Comparison of ENCODE assay signal across 14 mouse cellular contexts in the genomic region with DNA sequence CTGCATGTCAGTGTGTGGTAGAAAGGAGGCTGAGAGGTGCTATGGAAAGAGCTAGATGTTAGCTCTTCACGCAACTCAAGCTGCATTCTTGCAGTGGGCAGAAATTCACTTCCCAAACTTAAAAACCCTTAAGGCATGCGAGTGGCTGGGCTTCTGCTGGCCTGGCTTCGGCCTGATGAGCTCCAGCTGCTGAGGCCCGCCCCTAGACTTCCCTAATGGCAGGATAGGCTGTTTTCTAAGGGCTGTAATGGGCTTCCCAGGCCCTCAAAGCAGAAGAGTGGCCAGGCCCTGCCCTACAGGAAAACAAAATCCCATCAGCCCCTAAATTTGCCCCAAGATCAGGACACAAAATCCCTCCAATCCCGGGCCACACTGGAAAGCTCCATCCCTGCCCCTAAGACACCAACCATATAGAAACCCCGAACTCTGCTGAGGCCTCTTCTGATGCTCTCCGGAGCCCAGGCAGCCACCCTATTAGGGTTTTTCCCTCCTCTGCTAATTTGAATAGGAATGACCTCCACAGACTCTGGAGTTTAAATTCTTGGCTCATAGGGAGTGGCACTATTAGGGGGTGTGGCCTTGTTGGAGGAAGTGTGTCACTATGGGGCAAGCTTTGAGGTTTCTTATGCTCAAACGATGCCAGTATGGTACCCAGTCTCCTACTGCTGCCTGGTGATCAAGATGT. TPM values are rescaled to one million over a fixed set of nuclear protein-coding genes. Genes with fewer than 3 reads are reported as not detected.
DNase-seq lines count a peak whose midpoint lies in the region; ATAC-seq lines count a peak whose summit lies in the region.
"Had no signal": no experiment of that assay in that cellular context is flagged by ENCODE, and none has a peak within 500 bp of the region (broad histone marks: within the 10 kb centered on the region; RNA-seq: fewer than 3 reads in every experiment).

No protein-coding gene starts in this region.

- H3K36me3 ChIP-seq in liver, embryonic 13.5 days = peaks cover 10% of the 10 kb centered on the region
- no peaks in the 10 kb centered on the region for H3K36me3 ChIP-seq in liver, embryonic 11.5 days (ENCODE audit: control insufficient read depth, insufficient read depth, low read length)
- H3K36me3 ChIP-seq in hindbrain, embryonic 10.5 days = peaks cover 10% of the 10 kb centered on the region
- H3K36me3 ChIP-seq in forebrain, embryonic 12.5 days (replicated peaks) = peaks cover 7% of the 10 kb centered on the region; the same call in 1 of the 2 replicates

- H3K9ac ChIP-seq in liver, embryonic 13.5 days = no peak overlapping the region
- no peak overlapping the region for H3K9ac ChIP-seq in liver, embryonic 11.5 days (ENCODE audit: low read depth, low read length)
- no peak overlapping the region for H3K9ac ChIP-seq in forebrain, embryonic 12.5 days
- H3K9ac ChIP-seq: embryonic facial prominence, embryonic 12.5 days; forebrain, postnatal 0 days had no signal

- peak; percentile 44 for DNase-seq in gastrocnemius, postnatal 25 days
- no peak for DNase-seq in gastrocnemius, adult 8-10 months (ENCODE audit: low spot score in 2 of 2)
- no peak for DNase-seq in liver, embryonic 13.5 days
- DNase-seq in liver, embryonic 11.5 days (ENCODE audit: low spot score) = no peak
- peak; percentile 40 for DNase-seq in ZHBTc4 (ENCODE audit: low read depth, low spot score)
- DNase-seq in lung, postnatal 4 days = peak; percentile 38 to 78
- no peak for DNase-seq in hindbrain, embryonic 10.5 days (ENCODE audit: low spot score)
- DNase-seq: cerebellum, adult 18-20 months; forebrain, postnatal 0 days; right cerebral cortex, postnatal 25 days had no signal

- WGBS in liver, embryonic 13.5 days (ENCODE audit: insufficient replicate concordance) = 64% methylated on average over 8 of the region's 8 CpGs
- 59% methylated on average over 8 of the region's 8 CpGs for WGBS in liver, embryonic 11.5 days
- 68% methylated on average over 8 of the region's 8 CpGs for WGBS in hindbrain, embryonic 10.5 days
- 71% methylated on average over 8 of the region's 8 CpGs for WGBS in forebrain, embryonic 12.5 days

- peaks cover 84% of the 10 kb centered on the region for H3K4me1 ChIP-seq in liver, embryonic 13.5 days (replicated peaks)
- H3K4me1 ChIP-seq in liver, embryonic 11.5 days (replicated peaks; ENCODE audit: control insufficient read depth, insufficient read depth, low read length) = peaks cover 43% of the 10 kb centered on the region
- peaks cover 35% of the 10 kb centered on the region for H3K4me1 ChIP-seq in hindbrain, embryonic 10.5 days (replicated peaks)
- H3K4me1 ChIP-seq in forebrain, embryonic 12.5 days = peaks cover 19% of the 10 kb centered on the region

- H3K4me3 ChIP-seq in liver, embryonic 13.5 days (replicated peaks) = no peak overlapping the region
- no peak overlapping the region for H3K4me3 ChIP-seq in liver, embryonic 11.5 days (ENCODE audit: low read depth, low read length)
- no peak overlapping the region for H3K4me3 ChIP-seq in hindbrain, embryonic 10.5 days
- H3K4me3 ChIP-seq in forebrain, embryonic 12.5 days (replicated peaks) = no peak overlapping the region
- H3K4me3 ChIP-seq: embryonic facial prominence, embryonic 12.5 days; heart, embryonic 10.5 days had no signal

- peak overlapping the region; percentile 89; the same call in 1 of the 2 replicates for H3K27ac ChIP-seq in liver, embryonic 13.5 days
- no peak overlapping the region; the same call in 1 of the 2 replicates for H3K27ac ChIP-seq in liver, embryonic 11.5 days (ENCODE audit: low read depth, low read length)
- H3K27ac ChIP-seq in hindbrain, embryonic 10.5 days = no peak overlapping the region
- H3K27ac ChIP-seq in forebrain, embryonic 12.5 days = no peak overlapping the region
- H3K27ac ChIP-seq: embryonic facial prominence, embryonic 12.5 days; heart, embryonic 10.5 days had no signal

- H3K4me2 ChIP-seq in liver, embryonic 13.5 days = no peak overlapping the region
- H3K4me2 ChIP-seq in liver, embryonic 11.5 days = no peak overlapping the region
- H3K4me2 ChIP-seq in forebrain, embryonic 12.5 days = no peak overlapping the region
- H3K4me2 ChIP-seq: embryonic facial prominence, embryonic 12.5 days had no signal

- no peak for ATAC-seq in liver, embryonic 13.5 days (ENCODE audit: low read depth)
- no peak for ATAC-seq in liver, embryonic 11.5 days (replicated peaks; ENCODE audit: low FRiP score)
- no peak for ATAC-seq in forebrain, embryonic 12.5 days (ENCODE audit: low FRiP score)
- ATAC-seq: forebrain, postnatal 0 days; hindbrain, embryonic 16.5 days had no signal

- no peaks in the 10 kb centered on the region for H3K9me3 ChIP-seq in liver, embryonic 13.5 days (replicated peaks)
- no peaks in the 10 kb centered on the region for H3K9me3 ChIP-seq in liver, embryonic 11.5 days (ENCODE audit: control insufficient read depth, low read length)
- H3K9me3 ChIP-seq in hindbrain, embryonic 10.5 days = no peaks in the 10 kb centered on the region
- H3K9me3 ChIP-seq in forebrain, embryonic 12.5 days = no peaks in the 10 kb centered on the region
- H3K9me3 ChIP-seq: embryonic facial prominence, embryonic 12.5 days; heart, embryonic 10.5 days had no signal

- no peaks in the 10 kb centered on the region for H3K27me3 ChIP-seq in liver, embryonic 13.5 days
- no peaks in the 10 kb centered on the region for H3K27me3 ChIP-seq in liver, embryonic 11.5 days (replicated peaks; ENCODE audit: control insufficient read depth, insufficient read depth, low read length)
- peaks cover 7% of the 10 kb centered on the region for H3K27me3 ChIP-seq in hindbrain, embryonic 10.5 days (ENCODE audit: insufficient read depth, poor library complexity, severe bottlenecking)
- H3K27me3 ChIP-seq in forebrain, embryonic 12.5 days = peaks cover 5% of the 10 kb centered on the region; the same call in 1 of the 2 replicates
- H3K27me3 ChIP-seq: embryonic facial prominence, embryonic 12.5 days had no signal

RNA-seq across cellular contexts. Expression of a gene that starts 2.5 kb away (rescaled TPM):
- total RNA-seq in gastrocnemius, postnatal 25 days (2021) = 1 to 10 TPM; 3.6 to 4.4 TPM
- total RNA-seq in gastrocnemius, adult 8-10 months (2022) = 1 to 10 TPM; 3.1 to 5.8 (median 3.5) TPM
- 47.9 and 49.6 TPM in 2 replicates for polyA plus RNA-seq in liver, embryonic 13.5 days (2015; fragmentation: Nextera tagmentation; extraction: Ambion mirVana)
- polyA plus RNA-seq in liver, embryonic 11.5 days (2014; fragmentation: Nextera tagmentation; extraction: Ambion mirVana) = 57.2 and 61.5 TPM in 2 replicates
- 65.9 and 78.2 TPM in 2 replicates for polyA plus RNA-seq in hindbrain, embryonic 10.5 days (2016; fragmentation: Nextera tagmentation; extraction: Ambion mirVana)
- polyA plus RNA-seq in forebrain, embryonic 12.5 days (2016; fragmentation: Nextera tagmentation; extraction: Ambion mirVana) = 59.5 and 60.0 TPM in 2 replicates

RNA-seq across cellular contexts. Expression of a gene that starts 9.8 kb away (rescaled TPM):
- 10 to 100 TPM; 46.3 to 53.2 TPM for total RNA-seq in gastrocnemius, postnatal 25 days (2021)
- total RNA-seq in gastrocnemius, adult 8-10 months (2022) = 10 to 100 TPM; 57.8 to 60.8 (median 60.6) TPM
- 171 and 185 TPM in 2 replicates for polyA plus RNA-seq in liver, embryonic 13.5 days (2015; fragmentation: Nextera tagmentation; extraction: Ambion mirVana)
- 257 and 291 TPM in 2 replicates for polyA plus RNA-seq in liver, embryonic 11.5 days (2014; fragmentation: Nextera tagmentation; extraction: Ambion mirVana)
- polyA plus RNA-seq in hindbrain, embryonic 10.5 days (2016; fragmentation: Nextera tagmentation; extraction: Ambion mirVana) = 238 and 262 TPM in 2 replicates
- 209 and 216 TPM in 2 replicates for polyA plus RNA-seq in forebrain, embryonic 12.5 days (2016; fragmentation: Nextera tagmentation; extraction: Ambion mirVana)

RNA-seq across cellular contexts. Expression of a gene that starts 23.5 kb away (rescaled TPM):
- not detected for total RNA-seq in gastrocnemius, postnatal 25 days (2021)
- not detected for total RNA-seq in gastrocnemius, adult 8-10 months (2022)
- polyA plus RNA-seq in liver, embryonic 13.5 days (2015; fragmentation: Nextera tagmentation; extraction: Ambion mirVana) = 0.13 and 0.20 TPM in 2 replicates
- polyA plus RNA-seq in liver, embryonic 11.5 days (2014; fragmentation: Nextera tagmentation; extraction: Ambion mirVana) = 0.22 and 0.34 TPM in 2 replicates
- not detected in 2 replicates for polyA plus RNA-seq in hindbrain, embryonic 10.5 days (2016; fragmentation: Nextera tagmentation; extraction: Ambion mirVana)
- not detected in 2 replicates for polyA plus RNA-seq in forebrain, embryonic 12.5 days (2016; fragmentation: Nextera tagmentation; extraction: Ambion mirVana)
- polyA plus RNA-seq: embryonic facial prominence, embryonic 12.5 days had no signal

RNA-seq across cellular contexts. Expression of a gene that starts 37.0 kb away (rescaled TPM):
- total RNA-seq in gastrocnemius, postnatal 25 days (2021) = 10 to 100 TPM; 73.2 to 75.3 TPM
- total RNA-seq in gastrocnemius, adult 8-10 months (2022) = 100 to 1,000 TPM in 1 of 4 experiments, 10 to 100 TPM in 3; 84.7 to 103 (median 92.1) TPM
- 85.3 and 101 TPM in 2 replicates for polyA plus RNA-seq in liver, embryonic 13.5 days (2015; fragmentation: Nextera tagmentation; extraction: Ambion mirVana)
- 124 and 138 TPM in 2 replicates for polyA plus RNA-seq in liver, embryonic 11.5 days (2014; fragmentation: Nextera tagmentation; extraction: Ambion mirVana)
- polyA plus RNA-seq in hindbrain, embryonic 10.5 days (2016; fragmentation: Nextera tagmentation; extraction: Ambion mirVana) = 447 and 561 TPM in 2 replicates
- polyA plus RNA-seq in forebrain, embryonic 12.5 days (2016; fragmentation: Nextera tagmentation; extraction: Ambion mirVana) = 638 and 696 TPM in 2 replicates

RNA-seq across cellular contexts. Expression of a gene that starts 43.5 kb away (rescaled TPM):
- 10 to 100 TPM; 14.0 to 15.0 TPM for total RNA-seq in gastrocnemius, postnatal 25 days (2021)
- 10 to 100 TPM in 3 of 4 experiments, 1 to 10 TPM in 1; 9.8 to 12.6 (median 11.2) TPM for total RNA-seq in gastrocnemius, adult 8-10 months (2022)
- polyA plus RNA-seq in liver, embryonic 13.5 days (2015; fragmentation: Nextera tagmentation; extraction: Ambion mirVana) = 1.0 and 1.2 TPM in 2 replicates
- 4.1 and 5.7 TPM in 2 replicates for polyA plus RNA-seq in liver, embryonic 11.5 days (2014; fragmentation: Nextera tagmentation; extraction: Ambion mirVana)
- 7.0 and 8.8 TPM in 2 replicates for polyA plus RNA-seq in hindbrain, embryonic 10.5 days (2016; fragmentation: Nextera tagmentation; extraction: Ambion mirVana)
- polyA plus RNA-seq in forebrain, embryonic 12.5 days (2016; fragmentation: Nextera tagmentation; extraction: Ambion mirVana) = 8.4 and 9.5 TPM in 2 replicates

Comparison
In these comparisons a context has a peak if more than half of its experiments do, and no peak if none do; other contexts are left out.
1. DNase-seq: peak in gastrocnemius, postnatal 25 days (single experiment), ZHBTc4 (single experiment) and lung, postnatal 4 days (2 of 2); none in gastrocnemius, adult 8-10 months (0 of 2), liver, embryonic 13.5 days (single experiment), liver, embryonic 11.5 days (single experiment) and hindbrain, embryonic 10.5 days (single experiment).